Mouse (Mus musculus) hindlimb bud, embryonic 11.5 days (tissue): ENCODE measurements around the gene Zfp36l2.
"Not testable (repeated sequence)": the region's sequence is repeated elsewhere in the genome, so short reads cannot be mapped to it uniquely, and the experiment has no call there.

Experiments
- DNase-seq: peaks from one replicate; pipeline ENCODE4 v3.0.0-alpha.2; 2012; ENCODE audit warnings: low read depth, low spot score; ENCODE audit errors: extremely low spot score

Zfp36l2 gene

DNA sequence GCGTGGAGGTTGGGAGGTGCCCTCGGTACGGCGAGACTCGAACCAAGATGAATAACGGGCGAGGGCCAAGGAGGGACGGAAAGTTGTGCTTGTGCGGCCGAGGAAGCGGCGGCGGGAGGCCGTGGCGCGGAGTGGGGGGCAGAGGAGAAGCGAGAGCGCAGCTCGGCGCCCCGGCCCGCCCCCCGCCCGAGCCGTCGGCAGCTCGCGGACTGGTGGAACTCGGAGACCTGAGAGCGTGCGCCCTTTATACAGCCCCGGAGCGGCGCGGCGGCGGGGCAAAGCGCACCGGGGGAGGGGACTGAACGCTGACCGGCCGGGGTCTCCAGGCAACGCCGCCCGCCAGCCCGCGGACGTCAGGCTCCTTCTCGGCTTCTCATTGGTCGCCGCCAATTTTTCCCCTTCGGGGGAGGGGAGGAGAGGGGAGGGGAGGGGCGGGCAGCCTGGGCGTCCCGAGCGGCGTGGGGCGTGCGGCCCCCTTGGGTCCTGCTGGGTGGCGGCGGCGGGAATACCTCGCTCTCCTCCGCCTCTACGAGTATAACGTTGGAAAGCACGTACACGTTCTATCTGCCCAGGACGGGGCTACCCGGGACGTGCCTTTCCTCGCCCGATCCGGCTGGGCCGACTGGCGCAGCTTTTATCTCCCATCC, at the start of gene Zfp36l2:
Gene Zfp36l2 (minus strand): TSS at position 221 of the 647 bp plus-strand sequence.
- DNase-seq: no peak

GRCm38 (mm10) chr17:84236781-84237557, 49.2 kb upstream of the Zfp36l2 start:
- DNase-seq: no peak

GRCm38 (mm10) chr17:84235399-84235928, 47.7 kb upstream of the Zfp36l2 start:
- DNase-seq: no peak

DNA sequence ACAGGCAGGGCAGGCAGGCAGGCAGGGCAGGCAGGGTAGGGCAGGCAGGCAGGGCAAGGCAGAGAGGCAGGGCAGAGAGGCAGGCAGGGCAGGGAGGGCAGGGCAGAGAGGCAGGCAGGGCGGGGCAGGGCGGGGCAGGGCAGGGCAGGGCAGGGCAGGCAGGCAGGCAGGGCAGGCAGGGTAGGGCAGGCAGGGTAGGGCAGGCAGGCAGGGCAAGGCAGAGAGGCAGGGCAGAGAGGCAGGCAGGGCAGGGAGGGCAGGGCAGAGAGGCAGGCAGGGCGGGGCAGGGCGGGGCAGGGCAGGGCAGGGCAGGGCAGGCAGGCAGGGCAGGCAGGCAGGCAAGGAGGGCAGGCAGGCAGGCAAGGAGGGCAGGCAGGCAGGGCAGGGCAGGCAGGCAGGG, 47.0 kb upstream of the Zfp36l2 start:
- DNase-seq: not testable (repeated sequence)

GRCm38 (mm10) chr17:84233758-84234157, 46.0 kb upstream of the Zfp36l2 start:
- no peak for DNase-seq

GRCm38 (mm10) chr17:84231361-84231760, 43.6 kb upstream of the Zfp36l2 start:
- DNase-seq: no peak

DNA sequence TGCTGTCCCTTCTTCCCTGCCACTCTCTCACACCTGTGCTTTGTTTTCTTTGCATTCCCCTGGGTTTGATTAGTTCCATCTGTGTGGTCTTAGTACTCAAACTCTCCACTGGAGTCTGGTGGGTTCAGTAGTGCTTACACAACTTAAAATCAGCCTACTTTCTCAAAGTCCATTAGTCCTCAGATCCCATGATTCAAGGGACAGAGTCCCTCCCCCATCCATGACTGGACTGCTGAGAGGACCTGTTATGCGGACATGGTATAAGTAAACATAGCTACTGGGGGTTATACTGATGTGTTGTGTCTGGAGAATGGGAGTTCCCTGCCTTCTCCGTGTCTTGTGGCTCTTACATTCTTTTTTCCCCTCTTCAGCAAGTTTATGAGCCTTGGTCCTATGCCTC, 40.5 kb upstream of the Zfp36l2 start:
- no peak for DNase-seq

GRCm38 (mm10) chr17:84226681-84227080, 38.9 kb upstream of the Zfp36l2 start:
- DNase-seq: no peak

DNA sequence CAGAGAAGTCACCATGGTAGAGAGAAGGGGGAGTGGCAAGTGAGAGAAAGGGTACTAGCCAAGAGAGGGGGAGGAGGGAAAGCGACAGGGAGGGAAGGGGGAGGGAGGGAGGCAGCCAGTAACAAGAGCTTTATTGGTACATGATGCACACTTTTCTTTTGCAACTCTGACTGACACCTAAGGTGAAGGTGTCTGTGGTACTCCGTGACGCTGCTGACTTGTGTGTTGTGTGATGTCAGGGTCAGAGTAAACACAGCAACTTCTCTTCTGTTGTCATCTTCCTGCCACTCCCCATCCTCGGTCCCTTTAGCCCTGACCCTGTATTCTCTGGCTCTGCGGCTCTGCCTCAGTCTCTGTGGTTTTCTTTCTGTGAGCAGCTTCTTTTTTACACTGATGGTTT, 38.5 kb upstream of the Zfp36l2 start:
- no peak for DNase-seq

DNA sequence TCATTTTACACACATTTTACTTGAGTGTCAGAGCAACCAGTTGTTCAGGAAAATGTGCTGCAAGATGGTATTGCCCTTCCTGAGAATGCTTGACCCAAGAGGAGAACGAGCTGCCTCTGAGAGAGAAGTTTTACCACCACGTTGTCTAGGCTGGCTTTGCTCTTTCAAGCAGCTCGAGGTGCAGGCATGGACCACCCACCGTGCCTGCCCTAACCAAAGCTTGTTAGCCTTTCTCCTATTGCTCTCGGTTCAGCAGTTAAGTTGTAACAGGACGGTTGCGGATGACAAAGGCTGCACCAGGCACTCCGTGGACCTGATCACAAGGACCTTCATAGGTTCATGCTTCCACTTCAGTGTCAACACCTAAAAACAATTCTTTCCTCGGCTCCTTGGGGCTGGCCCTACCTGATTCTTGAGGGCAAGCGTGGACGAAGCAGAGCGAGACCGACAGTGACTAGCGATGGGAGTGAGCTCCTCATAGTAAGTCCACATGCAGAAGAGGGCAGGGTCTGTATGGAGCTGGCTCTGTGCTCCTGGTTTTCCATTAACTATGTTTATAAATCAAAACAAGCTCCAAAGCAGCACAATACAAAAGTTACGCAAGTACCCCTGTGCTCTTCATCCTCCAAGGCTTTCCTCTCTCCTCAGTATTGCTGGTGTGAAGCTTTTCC, 36.6 kb upstream of the Zfp36l2 start:
- DNase-seq: no peak

DNA sequence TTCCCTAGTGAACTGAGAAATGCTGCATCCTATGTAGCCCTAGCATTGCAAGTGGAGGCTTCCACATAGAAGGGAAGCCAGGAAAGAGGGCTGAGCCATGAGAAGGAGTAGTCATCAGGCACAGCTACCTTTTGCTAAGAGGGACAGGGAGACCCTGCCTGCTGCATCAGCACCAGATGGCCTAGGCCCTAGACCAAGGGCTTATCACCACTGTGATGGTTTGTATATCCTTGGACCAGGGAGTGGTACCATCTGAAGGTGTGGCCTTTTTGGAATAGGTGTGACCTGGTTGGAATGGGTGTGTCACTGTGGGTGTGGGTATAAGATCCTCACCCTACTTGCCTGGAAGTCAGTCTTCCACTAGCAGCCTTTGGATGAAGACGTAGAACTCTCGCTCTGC, 31.1 kb upstream of the Zfp36l2 start:
- DNase-seq: not testable (repeated sequence)

- no peak for DNase-seq
Measured at GRCm38 (mm10) chr17:84217696-84218095, 29.9 kb upstream of the Zfp36l2 start.

DNA sequence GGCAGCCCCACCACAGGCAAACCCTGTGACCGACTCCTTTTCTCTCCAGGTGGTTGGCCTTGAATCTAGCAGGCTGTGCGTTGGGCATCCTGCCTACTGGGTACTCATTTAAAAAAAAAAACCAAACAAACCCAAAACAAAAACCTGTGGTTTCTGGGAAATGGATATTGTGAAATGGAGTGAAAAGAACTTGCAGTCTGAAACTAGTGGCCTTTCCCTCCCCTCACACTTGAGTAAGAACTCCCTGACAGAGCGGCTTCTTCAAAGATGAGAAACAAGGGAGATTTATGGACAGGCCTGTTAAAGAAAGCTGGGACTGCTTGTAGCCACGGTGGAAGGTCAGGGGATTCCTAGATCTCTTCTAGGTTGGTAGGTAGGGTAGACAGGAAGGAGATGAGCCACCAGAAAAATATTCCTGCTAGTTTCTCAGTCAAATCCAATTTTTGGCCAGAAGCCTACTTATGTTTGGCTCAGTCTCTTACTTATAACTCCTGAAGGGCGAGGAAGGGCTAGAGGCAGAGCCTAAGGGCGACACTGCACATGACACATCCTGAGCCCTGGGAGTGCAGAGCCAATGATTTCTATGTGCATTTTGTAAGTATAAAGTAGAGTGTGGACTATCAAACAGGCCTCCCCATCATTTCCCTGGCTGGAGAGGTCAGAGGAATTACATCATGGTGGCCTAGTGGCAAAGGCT, 27.7 kb upstream of the Zfp36l2 start:
- no peak for DNase-seq

GRCm38 (mm10) chr17:84213464-84213863, 25.7 kb upstream of the Zfp36l2 start:
- no peak for DNase-seq

GRCm38 (mm10) chr17:84207611-84208010, 19.9 kb upstream of the Zfp36l2 start:
- no peak for DNase-seq

DNA sequence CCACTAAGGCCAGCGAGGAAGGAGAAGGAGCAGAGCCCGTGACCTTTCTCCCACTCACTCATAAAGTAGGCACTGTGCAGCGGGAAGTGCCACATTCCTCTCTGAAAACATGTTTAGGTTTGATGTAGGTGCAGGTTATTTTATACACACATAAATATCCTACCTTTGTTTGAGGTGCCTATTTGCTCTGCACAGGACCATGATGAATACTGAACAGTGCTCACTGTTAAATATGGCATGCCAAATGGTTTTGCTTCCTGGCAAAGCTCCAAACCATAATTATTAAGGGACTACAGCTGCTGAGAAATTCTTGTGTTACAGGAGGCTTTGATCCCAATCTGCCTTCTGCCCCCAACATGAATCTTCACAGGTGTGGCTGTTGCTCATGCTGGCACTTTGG, 18.5 kb upstream of the Zfp36l2 start:
- no peak for DNase-seq

GRCm38 (mm10) chr17:84204962-84205361, 17.2 kb upstream of the Zfp36l2 start:
- no peak for DNase-seq

DNA sequence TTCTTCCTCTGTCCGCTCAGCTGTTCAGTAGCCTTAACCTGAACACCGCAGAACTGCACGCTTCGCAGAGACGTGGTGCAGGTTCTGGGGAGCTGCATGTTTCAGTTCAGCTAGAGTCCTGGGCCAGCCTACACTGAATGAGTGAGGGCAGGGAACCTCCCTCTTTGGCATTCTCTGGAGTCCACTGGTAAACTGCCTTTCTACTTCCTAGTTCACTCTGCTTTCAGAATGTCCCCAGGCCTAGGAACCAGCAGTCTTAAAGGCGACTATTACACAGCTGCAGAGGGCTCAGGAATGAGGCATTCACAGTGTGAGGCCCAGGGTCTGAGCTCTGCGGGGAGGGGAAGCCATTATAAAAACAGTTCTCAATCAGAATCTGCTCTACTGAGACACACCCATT, 15.6 kb upstream of the Zfp36l2 start:
- no peak for DNase-seq

- DNase-seq: no peak
Measured at GRCm38 (mm10) chr17:84201183-84201582, 13.4 kb upstream of the Zfp36l2 start.

DNA sequence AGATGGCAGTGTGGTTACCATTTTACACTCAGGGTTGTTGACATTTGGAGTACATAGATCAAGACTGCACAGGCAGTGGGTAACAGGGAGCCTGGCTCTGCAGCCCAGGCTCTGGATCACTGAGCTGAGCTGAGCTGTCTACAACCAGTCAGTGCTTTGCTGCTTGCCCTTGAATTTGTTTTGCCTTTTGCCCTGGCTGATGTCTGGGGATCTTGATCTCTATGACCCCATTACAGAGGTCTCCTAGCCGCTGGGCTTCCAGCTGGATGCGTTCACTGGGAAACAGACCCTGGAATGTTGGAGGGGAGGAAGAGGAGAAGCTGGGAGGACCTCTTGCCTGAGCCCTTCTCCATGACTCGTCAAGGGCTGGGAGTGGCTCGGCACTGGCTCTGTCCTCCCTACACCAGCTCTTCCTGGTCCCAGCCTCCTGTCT, 10.2 kb upstream of the Zfp36l2 start:
- no peak for DNase-seq

- no peak for DNase-seq
Measured at GRCm38 (mm10) chr17:84196329-84196728, 8.6 kb upstream of the Zfp36l2 start.
